Mouse (Mus musculus) small intestine, adult 2 months (tissue): Measurements from ENCODE around the gene Srcin1.

Experiments
- CTCF ChIP-seq: fragments of 200-500 bp; IDR thresholded peaks from 2 replicates; pipeline ENCODE4 v1.5.1; 2012; ENCODE audit warnings: low read depth, mild to moderate bottlenecking, control low read depth, inconsistent platforms, low read length, moderate library complexity, mixed read lengths; ENCODE audit not compliant: insufficient replicate concordance, insufficient read length; ENCODE audit errors: extremely low read depth
- POLR2A ChIP-seq: fragments of 200-500 bp; IDR thresholded peaks from 2 replicates; pipeline ENCODE4 v1.6.1; 2012; ENCODE audit warnings: low read depth, mild to moderate bottlenecking, control low read depth, inconsistent platforms, low read length, moderate library complexity

GRCm38 (mm10) chr11:97555144-97555543 lies 20.8 kb downstream of the Srcin1 start:
- TF ChIP-seq CTCF: no peak
- TF ChIP-seq POLR2A: no peak
